Mouse (Mus musculus) hematopoietic stem cell, adult 5-6 weeks (primary cell): ENCODE data around the gene Aff1. TPM values are rescaled to one million over a fixed set of nuclear protein-coding genes. Genes with fewer than 3 reads are reported as not detected.
A peak's percentile ranks its signal among the peaks of the same experiment; 100 is the strongest.

Source experiments
- ATAC-seq, 2 experiments: fragments of 125-278 bp in 1 of 2; replicated peaks in 1 of 2; 2 replicates each; pipeline ENCODE4 v1.8.0; 2016 to 2017; ENCODE audit warnings: inconsistent platforms in 2 of 2, mild to moderate bottlenecking in 2 of 2, moderate number of reproducible peaks in 2 of 2, low read depth in 1 of 2, moderate TSS enrichment in 1 of 2; ENCODE audit not compliant: low FRiP score in 2 of 2, poor library complexity in 2 of 2, severe bottlenecking in 2 of 2, insufficient read depth in 1 of 2, low TSS enrichment in 1 of 2
- total RNA-seq: library from RNA; stranded (forward); fragments of 172-1452, 232-1000 nt; gene quantifications from 2 replicates; pipeline ENCODE4 v1.2.3, GENCODE M21; 2017

The Aff1 gene
- total RNA-seq, 1 experiment from 2014 or later = 19.7 TPM

DNA sequence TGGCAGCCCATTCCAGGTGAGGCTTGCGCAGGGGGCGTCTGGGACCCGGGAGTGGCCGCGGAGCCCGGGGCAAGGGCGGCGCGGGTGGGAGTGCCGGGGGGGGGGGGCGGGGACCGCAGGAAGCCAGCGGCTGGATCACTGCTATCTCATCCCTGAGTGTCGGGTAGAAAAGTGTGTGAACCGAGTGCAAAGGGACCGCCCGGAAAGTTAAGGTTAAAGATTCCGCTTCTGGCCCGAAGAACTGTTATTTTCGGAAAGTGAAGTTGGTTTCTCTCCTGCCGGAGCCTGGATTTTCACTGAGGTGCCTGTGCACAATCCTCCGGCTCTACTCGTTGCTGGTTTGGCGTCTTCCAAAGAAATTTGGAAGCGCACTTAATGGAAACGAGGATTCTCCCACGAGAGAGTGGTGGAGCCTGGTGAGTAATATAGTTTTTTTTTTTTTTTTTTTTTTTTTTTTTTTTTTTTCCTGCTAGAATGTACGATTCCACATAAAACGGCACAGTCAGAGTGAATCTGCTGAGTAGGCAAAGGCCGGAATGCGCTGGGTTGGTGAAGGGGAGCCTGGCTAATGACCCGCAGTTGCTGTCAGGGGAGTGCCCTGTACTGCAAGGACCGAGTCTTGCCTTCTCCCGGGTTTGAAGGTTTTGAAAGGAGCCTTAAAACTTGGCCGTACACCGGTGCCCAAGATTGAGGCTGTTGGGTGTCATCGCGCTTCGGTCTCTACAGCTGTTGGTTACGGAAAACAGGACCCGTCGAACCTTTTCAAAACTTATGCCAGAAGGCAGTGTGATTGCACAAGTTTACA lies 62.4 kb downstream of the Aff1 start:
- no peak for ATAC-seq

DNA sequence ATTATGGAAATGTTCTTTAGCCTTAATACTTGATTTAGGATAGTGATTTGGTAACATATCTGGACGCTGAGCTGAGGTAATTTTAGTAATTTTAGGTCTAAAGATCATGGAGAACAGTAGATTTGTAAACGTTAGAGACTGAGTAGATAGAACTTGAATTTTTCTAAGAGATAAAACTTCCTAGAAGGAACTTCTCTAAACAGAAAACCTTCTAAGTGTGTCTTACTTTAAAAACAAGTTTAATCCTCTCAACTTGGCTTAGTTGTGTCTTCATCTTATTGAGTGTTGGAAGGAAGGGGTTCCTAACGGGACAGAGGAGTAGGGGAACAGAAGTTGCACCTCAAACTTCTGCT lies 62.9 kb downstream of the Aff1 start:
- no peak for ATAC-seq

DNA sequence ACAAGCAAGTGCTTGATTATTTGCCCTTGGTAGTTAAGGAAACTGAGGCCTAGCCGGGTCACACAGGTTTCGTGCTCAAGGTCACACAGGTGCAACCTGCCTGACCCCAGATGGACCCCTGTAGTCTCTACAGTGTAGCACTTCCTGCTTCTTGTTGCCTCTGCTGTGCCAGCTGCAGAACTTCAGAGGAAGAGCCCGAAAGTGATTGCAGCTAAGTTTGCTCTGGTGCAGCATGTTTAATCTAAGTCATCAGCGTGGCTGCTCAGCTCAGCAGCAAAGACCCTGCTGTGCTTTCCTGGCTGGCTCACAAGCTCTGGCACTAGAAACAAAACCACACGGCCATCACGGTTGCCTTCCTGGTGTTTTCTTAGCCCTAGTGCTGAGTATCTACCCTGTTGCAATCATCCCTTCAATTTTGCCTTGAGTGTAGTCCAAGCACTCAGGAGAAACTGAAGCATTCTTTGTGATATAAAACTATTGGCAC lies 64.1 kb downstream of the Aff1 start:
- ATAC-seq = no peak

DNA sequence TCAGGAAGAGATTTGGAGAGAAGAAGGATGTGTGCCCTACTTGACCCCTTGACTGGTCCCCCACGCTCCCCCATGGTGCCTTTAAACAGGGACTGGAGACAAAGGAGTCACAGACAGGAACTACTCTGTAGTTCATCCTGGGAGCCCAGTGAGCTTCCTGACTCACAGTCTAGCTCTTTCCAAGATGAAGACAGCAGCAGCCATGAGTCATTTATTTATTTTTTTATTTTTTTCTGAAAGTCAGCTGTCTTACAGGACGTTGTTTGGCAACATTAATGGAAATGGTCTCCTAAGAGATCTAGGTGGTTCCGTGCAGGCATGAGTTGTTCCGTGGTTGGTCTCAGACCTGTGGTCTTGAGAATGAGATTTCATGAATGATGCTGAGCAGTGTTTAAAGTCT lies 66.3 kb downstream of the Aff1 start:
- ATAC-seq = no peak

DNA sequence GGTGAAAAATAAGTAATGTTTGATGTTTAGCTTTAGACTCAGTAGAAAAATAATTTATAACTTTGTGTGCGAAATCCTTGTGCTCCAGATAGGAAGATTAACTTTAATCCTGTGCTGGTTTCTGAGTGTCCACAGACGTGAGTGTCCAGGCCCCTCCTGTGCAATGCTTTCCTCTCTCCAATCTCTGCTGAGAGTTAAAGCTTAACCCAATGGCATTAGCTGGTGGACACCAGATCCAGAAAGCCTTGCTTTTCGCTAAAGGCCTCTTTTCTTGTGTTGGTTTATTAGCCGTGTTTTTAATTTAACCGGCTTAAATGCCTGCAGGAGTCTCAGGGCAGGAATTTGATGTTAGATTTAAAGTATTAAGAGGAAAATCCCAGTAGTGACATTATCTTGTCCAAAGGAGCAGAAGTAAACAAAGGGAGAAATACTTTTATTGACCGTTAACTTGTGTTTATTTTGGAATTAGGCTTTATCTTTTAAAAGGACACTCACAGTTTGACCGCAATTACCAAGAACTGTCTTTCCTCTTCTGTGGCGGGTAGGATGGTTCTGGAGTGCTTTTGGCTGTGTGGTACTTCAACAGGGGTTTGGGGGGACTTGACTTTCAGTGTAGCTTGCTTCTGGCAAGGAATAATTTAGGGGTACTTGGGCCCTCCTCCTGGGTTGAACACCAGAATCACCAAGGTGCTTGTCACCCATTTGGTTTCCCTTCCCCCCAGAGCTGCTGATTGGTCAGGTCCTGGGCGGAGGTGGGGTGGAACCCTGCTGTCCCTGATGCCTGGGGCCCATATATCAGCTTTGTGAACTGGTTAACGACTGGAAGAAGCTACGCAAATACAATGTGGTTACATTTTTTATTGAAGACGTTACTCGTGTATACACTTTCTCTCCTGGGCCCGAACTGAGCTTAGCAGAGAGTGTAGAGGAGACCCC lies 67.6 kb downstream of the Aff1 start:
- peak in 1 of 2 experiments; percentile 9; a peak in 1 of 4 replicates for ATAC-seq

DNA sequence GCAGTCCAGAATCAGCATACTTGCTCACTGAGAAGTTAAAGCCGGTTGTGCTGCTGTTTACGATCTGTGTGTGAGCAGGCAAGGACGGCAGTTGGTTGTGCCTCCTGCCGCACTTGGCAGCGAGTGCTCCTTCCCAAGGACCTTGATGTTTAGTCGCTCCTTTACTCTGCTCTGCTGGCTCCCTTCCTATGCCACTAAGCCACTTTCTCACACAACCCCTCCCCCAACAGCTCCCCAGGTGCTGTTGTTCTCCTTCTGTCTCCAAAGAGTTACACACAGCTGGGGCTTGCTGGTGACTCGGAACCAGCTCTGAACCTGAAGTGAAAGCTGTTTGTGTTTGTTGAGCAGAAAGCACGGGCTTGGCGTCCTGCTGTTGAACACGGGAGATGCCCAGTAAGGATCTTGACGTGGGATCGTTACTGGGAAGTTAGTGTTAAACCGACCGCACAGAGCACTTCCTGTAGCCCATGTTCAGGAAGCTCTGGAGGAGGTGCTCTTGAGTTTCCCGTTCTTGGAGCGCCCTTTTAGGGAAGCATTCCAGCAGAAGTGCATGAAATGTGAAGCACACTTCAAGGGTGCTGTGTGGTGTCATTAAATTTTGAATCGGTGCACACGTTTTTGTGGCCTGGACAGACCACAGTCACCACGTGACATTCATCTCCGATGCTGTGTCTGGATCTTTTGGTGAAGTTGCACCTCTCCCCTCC lies 68.4 kb downstream of the Aff1 start:
- ATAC-seq = peak; percentile 51 to 52

DNA sequence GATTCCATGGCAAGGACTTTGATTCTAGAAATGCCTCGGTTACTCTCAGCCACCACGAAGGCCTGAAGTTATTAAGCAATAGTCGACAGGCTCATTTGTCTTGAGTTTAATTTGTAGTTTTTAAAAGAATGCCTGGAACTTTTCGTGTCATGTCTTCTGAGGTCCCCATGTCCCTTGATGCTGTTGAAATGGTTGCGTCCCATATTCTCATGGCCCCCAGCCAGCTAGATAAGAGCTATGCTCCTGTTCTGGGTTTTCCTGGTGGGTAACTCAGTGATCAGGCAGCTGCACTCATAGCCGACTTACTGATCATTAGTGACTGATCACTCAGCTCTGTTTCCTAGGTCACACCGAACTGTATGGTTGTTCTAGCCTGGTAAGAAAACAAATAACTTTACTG lies 69.6 kb downstream of the Aff1 start:
- no peak for ATAC-seq

DNA sequence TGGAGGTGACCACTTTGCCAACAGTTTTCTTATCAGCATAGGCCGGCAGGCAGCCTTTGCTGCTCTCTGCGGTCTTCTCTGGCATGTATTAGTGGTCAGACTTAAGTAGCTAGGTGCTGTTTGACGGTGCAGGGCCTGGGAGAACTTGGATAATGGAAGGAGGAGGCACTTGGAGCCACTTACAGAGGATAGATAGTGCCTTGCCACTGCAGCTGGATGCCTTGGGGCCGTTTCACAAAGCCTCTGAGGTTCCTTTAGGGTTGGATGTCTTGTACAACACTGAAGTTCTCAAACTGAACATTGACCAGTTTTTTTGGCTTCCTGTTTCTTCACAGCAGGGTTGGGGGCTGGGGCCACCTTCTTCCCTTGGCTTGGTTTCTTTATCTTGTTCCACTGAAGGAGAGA lies 70.7 kb downstream of the Aff1 start:
- peak; percentile 34 to 42; a peak in 3 of 4 replicates for ATAC-seq

DNA sequence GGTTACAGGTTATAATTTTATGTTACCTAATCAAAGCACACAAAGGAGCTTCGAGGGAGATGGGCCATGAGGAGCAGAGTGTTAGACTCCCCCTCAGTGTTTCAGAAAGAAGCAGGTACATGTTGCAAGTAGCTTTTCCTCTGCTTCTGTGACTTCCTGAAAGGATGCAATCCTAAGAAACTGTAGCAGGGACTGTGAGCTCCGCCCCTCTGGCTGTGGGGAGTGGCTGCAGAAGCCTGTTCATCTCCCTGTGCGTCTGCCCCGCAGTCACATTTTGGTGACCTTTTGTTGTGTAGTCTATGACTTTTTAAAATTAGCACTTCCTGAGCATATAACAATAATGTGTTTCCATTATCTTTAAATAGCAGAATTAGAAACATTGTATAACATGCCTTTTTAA lies 73.2 kb downstream of the Aff1 start:
- ATAC-seq = no peak; a peak in 1 of 4 replicates

DNA sequence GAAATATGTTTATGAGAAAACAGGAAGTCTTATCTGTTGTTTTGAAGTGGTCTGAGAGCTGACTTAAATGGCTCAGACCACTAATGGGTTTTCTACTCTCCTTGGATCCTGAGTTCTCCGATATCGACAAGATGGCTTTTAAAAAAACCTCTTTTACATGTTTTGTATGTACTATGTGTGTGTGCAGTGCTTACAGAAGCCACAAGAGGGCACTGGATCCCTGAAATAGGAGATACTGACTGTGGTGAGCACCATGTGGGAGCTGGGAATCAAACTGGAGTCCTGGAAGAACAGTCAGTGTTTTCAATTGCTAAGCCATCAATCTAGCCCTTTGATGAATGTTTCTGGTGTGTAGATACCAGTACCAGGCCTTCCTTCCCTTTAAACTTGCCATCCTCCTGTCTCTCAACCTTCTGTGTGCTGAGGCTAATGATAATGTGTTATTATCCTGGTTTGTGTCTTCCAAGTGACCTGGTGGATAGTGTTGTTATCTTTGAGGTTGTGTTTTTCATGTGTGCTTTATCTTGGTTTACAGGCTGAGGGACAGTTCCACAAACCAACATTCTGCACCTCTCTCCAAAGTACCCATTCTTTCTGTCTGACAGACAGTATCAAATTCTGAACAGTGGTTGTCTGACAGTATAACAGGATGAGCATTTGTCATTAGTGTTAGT lies 73.7 kb downstream of the Aff1 start:
- no peak for ATAC-seq

DNA sequence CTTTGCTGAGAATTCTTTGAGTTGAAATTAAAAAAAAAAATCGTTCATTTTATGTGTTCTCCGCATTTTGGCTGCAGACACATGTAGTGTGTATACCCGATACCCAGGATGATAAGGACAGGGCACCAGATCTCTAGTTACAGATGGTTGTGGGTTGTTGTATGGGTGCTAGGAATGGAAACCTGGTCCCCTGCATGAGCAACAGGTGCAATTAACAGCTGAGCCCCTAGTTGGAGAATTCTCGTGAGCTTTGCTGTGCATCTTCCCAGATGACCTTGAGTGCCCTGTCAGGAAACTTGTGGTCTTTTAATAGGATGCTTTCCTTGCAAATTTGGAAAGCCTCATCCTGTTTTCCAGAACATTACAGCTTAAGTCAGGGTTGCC lies 74.2 kb downstream of the Aff1 start:
- ATAC-seq = no peak

DNA sequence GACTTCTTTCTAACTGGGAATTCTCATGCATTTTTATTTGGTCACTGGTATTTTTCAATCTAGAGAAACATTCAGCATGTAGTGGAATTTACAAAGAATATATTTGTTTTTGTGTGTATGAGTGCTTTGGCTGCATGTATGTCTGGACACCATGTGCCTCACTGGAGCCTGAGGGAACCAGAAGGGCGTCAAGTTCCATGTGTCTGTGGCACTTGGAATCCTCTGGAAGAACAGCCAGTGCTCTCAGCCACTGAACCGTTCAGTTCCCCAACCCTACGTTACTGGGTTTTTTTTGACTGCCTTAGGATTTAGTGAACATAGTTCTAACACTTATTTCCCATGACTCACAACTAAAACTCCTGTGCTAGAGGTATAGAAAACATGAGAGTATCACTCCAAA lies 76.8 kb downstream of the Aff1 start:
- no peak for ATAC-seq

DNA sequence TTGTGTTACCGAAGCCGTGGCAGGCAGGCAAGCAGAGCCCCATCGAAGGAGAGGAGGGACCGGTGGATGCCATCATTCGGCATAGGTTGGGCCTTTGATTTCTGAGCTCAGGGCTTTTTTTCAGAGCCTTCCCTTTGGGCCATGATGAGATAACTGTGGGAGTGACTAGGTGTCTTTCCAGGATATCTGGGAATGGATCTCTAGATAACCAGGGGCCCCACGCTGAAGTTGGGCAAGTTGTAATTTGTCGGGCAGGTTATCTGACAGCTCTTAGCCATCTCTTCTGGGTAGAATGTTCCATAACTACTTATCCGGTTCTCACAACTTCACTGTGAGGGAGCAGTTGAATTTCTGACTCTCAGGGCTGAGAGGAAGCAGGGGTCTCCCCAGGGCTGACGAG lies 77.5 kb downstream of the Aff1 start:
- no peak for ATAC-seq

DNA sequence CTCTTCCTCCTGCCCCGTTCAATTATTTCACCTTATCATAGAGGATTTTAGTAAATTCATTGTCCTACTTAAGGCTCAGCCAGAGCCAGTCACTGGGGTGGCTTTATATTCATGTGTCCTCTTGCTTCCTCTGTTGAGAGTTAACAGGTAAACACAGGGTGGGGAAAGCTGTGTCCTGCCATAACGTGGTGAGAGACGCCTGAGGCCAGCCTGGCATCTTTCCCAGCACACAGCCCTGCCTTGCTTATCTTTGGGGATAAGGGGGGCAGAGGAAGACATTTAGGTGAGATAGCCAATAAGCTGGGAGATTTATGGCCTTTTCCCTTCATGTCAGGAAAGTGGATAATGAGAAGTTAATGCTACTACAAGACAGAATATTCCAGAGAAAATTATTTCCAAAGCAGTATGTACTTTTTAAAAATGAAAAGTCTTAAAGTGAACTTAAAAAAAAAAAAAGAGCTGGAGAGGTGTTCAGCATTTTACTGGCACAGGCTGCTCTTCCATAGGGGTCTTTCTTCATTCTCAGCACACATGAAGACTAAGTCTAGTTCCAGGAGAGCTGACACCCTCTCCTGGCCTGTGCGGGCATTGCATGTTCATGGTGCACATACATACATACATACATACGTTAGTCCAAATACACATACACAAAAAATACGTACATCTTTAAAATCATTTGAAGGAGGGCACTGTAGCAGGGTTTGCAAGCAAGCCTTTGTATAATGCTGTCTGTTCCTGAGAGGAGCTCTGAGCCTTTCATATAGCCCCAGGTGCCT lies 78.5 kb downstream of the Aff1 start:
- no peak for ATAC-seq

DNA sequence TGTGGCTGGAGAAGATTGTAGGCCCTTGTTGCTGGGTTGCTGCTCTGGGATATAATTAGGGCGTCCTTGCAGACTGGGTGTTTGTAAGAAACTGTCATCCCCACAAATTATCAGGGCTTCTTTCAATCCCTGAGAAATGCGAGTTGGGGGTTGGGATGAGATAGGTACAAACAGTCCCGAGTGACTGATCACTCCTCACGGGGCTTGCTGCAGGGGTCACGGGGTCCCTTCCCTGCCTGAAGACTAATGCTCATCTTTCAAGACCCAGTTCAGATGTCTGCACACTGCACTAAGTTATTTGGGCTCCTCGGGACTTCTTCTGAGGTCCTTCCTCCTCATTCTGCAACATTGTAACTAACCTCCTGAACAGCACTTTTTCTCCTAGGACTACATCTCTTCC lies 79.2 kb downstream of the Aff1 start:
- ATAC-seq = no peak

DNA sequence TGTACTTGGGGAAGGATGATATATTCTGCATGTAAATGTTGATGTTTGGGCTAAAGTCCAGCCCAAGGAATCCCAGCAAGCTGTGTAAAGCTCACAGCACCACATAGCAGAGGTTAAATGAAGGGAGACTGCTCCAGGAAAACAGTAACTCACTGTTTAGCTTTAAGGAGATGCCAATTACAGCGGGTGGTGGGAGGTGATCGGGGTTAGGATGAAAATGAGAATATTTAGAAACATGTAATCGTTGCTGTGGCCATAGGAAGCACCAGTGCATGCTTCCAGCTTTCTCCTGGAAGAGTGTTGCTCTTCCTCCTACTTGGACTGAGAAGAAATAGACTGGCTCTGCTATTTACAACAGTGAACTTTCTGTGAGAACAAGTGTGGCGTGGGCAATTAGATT lies 80.1 kb downstream of the Aff1 start:
- ATAC-seq = no peak

DNA sequence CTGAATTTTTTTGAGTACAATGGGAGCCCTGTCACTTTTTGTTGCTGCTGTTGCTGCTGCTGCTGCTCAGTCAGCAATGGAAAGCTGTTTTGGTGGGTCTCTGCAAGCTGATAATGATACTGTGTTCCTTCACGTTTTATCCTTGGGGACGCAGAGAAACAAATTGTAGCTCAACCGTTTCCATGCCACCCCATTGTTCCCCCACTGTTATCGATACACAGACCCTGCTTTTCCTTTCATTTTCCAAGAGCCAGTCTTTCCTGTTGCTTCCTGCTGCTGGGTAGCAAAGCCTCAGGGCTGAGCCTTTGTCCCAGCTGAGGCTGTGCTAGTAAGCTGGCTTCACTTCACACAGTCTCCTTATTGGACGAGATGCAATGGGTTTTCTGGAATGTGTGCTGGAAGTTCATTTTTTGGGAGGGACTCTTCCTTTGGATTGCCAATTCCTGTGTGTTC lies 81.0 kb downstream of the Aff1 start:
- ATAC-seq = no peak
